Mouse (Mus musculus): ENCODE results near the gene Rgs10. TPM values are rescaled to one million over a fixed set of nuclear protein-coding genes. Genes with fewer than 3 reads are reported as not detected.

Rgs10 gene
- polyA plus RNA-seq, 1 experiment from 2014 or later, result 26.1 TPM

DNA sequence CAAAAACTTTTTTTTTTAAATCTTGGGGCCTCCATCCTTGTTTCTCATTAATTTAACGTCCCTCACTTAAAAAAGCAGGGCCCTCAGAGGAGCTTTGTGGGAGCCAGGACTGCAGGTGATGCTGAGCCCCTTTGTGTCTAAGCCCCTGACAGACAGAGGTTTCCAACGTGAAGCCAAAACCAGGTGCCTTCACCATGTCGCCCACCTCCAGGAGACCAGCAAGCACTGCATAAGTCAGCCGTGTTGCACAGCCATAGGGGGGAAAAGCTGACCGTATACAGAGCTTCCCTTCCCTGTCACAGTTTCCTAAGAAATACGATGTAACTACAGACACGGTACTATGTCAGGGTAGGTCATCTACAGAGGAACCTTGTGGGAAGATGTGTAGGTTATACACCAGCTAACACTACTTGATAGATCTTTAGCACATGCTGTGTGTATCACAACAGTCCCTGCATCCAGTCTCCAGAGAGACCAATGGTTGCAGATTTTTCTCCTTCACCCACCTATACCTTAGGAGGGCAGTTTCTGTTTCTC, 35.3 kb downstream of the Rgs10 start:
- no peaks in the 10 kb centered on the region for H3K36me3 ChIP-seq
- 85% methylated on average over 7 of the region's 7 CpGs for WGBS
- H3K9me3 ChIP-seq, result no peaks in the 10 kb centered on the region
- H3K4me3 ChIP-seq (replicated peaks), result no peak overlapping the region
- no peaks in the 10 kb centered on the region for H3K27me3 ChIP-seq
- no peak overlapping the region for H3K4me2 ChIP-seq (replicated peaks)
- no peak overlapping the region for H3K9ac ChIP-seq (replicated peaks)
- 0 out of 2 replicates have a peak, but pooled peaks cover 2% of the 10 kb centered on the region for H3K4me1 ChIP-seq (replicated peaks)
- no peak for ATAC-seq
- no peak overlapping the region for H3K27ac ChIP-seq

DNA sequence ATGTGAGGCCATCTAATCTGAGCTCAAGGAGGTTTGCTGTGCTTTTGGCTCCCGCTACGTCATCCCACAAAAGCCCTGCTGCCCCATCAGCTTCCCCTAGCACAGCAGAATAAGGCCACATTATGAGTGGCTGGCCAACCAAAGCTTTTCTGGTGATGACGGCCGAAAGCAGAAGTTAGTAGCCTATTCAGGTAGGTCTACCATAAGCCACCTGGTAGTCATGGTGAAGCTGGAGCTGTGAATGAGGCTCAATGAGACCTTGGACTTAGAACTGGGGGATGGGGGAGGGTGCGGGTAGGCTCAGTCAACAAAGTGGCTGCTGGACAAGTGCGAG, 36.1 kb downstream of the Rgs10 start:
- no peak overlapping the region for H3K4me3 ChIP-seq (replicated peaks)
- H3K27ac ChIP-seq, result no peak overlapping the region
- H3K36me3 ChIP-seq, result no peaks in the 10 kb centered on the region
- no peaks in the 10 kb centered on the region for H3K9me3 ChIP-seq
- H3K4me1 ChIP-seq (replicated peaks), result 0 out of 2 replicates have a peak, but pooled peaks cover 2% of the 10 kb centered on the region
- no peaks in the 10 kb centered on the region for H3K27me3 ChIP-seq
- WGBS, result 96% methylated on average over 6 of the region's 6 CpGs
- no peak for ATAC-seq
- no peak overlapping the region for H3K9ac ChIP-seq (replicated peaks)
- no peak overlapping the region for H3K4me2 ChIP-seq (replicated peaks)

DNA sequence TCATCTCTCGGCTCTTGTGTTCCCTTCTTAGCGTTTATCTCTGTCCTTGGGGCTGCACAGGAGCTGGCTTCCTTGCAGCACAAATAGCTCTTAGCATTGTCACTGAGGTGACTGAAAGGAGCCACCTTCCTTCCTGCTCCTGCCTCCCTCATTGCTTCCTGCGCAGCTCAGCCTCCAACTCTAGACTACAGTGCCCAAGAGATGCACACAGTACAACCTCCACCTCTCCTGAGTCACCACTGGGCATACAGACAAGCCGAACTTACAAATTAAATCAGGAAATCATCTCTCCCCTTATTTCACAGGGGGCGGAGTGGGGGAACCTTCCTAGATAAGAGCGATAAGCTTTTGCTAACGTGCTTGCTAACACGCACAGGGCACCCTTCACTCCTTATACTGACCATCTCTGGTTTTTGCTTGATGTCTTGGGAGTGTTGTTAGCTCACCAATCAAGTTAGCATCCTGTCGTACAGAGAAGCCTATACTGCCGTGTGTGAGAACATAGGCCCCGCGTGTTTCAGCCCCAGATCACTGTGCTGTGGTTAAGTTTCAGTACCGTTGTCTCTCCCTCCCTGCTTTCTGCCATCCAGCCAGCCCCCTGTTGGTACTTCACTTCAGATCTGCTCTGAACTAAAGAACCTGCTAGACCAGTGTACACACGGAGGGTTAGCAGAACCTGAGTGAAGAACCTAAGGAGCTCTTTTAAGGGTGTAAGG, 36.6 kb downstream of the Rgs10 start:
- no peak for ATAC-seq
- H3K4me3 ChIP-seq (replicated peaks), result no peak overlapping the region
- H3K9me3 ChIP-seq, result no peaks in the 10 kb centered on the region
- WGBS, result 87% methylated on average over 14 of the region's 14 CpGs
- no peak overlapping the region for H3K9ac ChIP-seq (replicated peaks)
- no peaks in the 10 kb centered on the region for H3K36me3 ChIP-seq
- H3K27me3 ChIP-seq, result no peaks in the 10 kb centered on the region
- no peak overlapping the region for H3K27ac ChIP-seq
- H3K4me1 ChIP-seq (replicated peaks), result 0 out of 2 replicates have a peak, but pooled peaks cover 2% of the 10 kb centered on the region
- no peak overlapping the region for H3K4me2 ChIP-seq (replicated peaks)

DNA sequence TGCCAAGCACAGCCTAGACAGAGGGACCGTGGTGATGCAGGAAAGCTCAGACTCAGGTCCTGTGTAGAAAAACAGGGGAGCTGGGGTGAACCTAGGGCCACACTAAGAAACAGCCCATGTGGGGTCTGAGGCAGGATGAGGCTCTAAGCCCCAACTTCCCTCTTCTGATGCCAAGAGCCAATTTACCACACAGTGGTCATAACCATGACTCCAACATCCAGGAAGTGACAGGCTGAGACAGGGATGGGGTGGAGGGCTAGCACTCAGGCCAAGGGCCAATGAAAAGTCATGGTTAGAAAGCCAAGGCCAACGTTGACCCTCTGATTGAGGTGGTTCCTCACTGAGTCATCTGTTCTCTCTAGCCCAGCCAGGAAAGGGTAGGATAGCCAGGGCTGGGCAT, 37.6 kb downstream of the Rgs10 start:
- 0 out of 2 replicates have a peak, but pooled peaks cover 2% of the 10 kb centered on the region for H3K4me1 ChIP-seq (replicated peaks)
- no peaks in the 10 kb centered on the region for H3K27me3 ChIP-seq
- no peak overlapping the region for H3K9ac ChIP-seq (replicated peaks)
- ATAC-seq, result no peak
- H3K4me3 ChIP-seq (replicated peaks), result no peak overlapping the region
- H3K9me3 ChIP-seq, result no peaks in the 10 kb centered on the region
- no peak overlapping the region for H3K4me2 ChIP-seq (replicated peaks)
- H3K27ac ChIP-seq, result no peak overlapping the region
- H3K36me3 ChIP-seq, result no peaks in the 10 kb centered on the region
- 85% methylated on average over 2 of the region's 2 CpGs for WGBS

DNA sequence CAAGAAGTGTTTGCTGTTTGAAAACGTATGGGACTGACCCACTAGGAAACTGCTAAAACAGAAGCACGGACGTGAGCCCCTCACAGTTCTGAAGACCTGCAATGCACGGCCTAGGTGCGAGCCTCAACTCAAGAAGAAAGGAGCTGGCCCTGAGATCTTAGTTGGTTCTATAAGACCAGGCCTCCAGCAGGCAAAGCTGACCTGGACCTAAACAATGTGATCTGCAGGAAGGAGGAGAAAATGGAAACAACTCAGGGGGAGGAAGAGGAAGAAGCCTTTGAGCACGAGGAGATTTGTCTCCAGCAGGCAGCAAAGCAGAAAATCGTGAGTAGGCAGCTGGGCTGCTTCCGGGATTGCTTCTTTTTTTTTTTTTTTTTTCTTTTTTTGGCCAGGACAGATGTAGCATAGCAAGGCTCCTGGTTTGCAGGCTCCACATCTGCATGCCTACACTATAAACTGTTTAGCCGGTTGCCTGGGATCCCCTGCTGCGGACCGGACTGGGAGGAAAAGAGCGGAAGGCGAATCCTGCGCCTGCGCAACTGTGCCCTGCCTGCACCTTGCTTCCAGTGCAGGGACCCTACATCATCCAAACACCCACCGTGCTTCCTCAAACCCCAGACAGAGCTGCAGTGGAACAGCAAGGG, 39.3 kb downstream of the Rgs10 start:
- Histone ChIP-seq H3K27me3 (no peaks in the 10 kb centered on the region), H3K9me3 (no peaks in the 10 kb centered on the region), H3K36me3 (no peaks in the 10 kb centered on the region), H3K4me3 (replicated peaks) (no peak overlapping the region), H3K4me2 (replicated peaks) (no peak overlapping the region; the same call in 1 of the 2 replicates), H3K9ac (replicated peaks) (no peak overlapping the region), H3K4me1 (replicated peaks) (0 out of 2 replicates have a peak, but pooled peaks cover 2% of the 10 kb centered on the region), H3K27ac (no peak overlapping the region)
- ATAC-seq, result no peak
- WGBS, result 65% methylated on average over 16 of the region's 16 CpGs

DNA sequence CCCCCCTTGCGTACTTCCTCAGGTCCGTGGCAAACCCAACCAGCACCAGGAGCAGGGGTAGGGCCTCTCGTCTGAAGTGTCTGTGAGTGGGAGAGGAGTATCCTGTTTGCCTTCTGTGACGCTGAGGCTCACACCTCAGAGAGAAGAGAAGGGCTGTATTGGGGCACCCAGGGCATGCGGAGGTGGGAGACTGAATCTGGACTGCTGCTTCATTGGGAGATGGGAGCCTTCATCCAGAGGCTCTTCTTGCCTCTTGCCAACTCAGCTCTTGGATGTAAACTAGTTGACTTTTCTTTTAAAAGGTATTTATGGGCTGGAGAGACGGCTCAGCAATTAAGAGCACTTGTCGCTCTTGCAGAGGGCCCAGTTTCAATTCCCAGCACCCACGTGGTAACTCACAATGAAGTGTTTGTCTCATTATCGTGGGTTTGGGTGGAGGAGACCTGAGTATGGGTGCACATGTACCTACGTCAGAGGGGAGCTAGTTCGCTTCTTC, 42.3 kb downstream of the Rgs10 start:
- Histone ChIP-seq H3K4me3 (replicated peaks) (no peak overlapping the region), H3K36me3 (0 out of 2 replicates have a peak, but pooled peaks cover 3% of the 10 kb centered on the region), H3K4me1 (replicated peaks) (0 out of 2 replicates have a peak, but pooled peaks cover 2% of the 10 kb centered on the region), H3K4me2 (replicated peaks) (no peak overlapping the region), H3K9ac (replicated peaks) (no peak overlapping the region), H3K27ac (no peak overlapping the region), H3K9me3 (no peaks in the 10 kb centered on the region; the same call in 1 of the 2 replicates), H3K27me3 (no peaks in the 10 kb centered on the region)
- no peak for ATAC-seq
- WGBS, result 90% methylated on average over 11 of the region's 11 CpGs

DNA sequence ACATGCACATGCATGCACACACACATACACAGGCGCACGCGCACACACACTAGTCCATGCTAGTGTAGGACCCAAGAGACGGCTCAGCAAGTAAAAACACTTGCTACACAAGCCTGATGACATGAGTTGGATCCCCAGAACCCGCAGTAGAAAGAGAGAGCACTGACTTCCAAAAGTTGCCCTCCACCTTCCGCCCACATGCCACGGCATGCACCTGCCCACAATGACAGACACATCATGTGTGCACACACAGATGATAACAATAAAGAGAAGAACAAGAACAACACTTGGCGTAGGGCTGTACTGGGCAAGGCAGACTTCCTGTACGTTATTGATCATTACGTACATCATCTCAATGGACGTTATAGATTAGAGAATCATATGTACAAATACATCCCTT, 44.4 kb downstream of the Rgs10 start:
- H3K27me3 ChIP-seq, result no peaks in the 10 kb centered on the region
- no peak overlapping the region for H3K4me3 ChIP-seq (replicated peaks)
- no peaks in the 10 kb centered on the region; the same call in 1 of the 2 replicates for H3K9me3 ChIP-seq
- no peak overlapping the region for H3K4me2 ChIP-seq (replicated peaks)
- ATAC-seq, result no peak
- WGBS, result 92% methylated on average over 11 of the region's 11 CpGs
- H3K4me1 ChIP-seq (replicated peaks), result no peaks in the 10 kb centered on the region
- H3K9ac ChIP-seq (replicated peaks), result no peak overlapping the region
- no peak overlapping the region for H3K27ac ChIP-seq
- H3K36me3 ChIP-seq, result 0 out of 2 replicates have a peak, but pooled peaks cover 3% of the 10 kb centered on the region

DNA sequence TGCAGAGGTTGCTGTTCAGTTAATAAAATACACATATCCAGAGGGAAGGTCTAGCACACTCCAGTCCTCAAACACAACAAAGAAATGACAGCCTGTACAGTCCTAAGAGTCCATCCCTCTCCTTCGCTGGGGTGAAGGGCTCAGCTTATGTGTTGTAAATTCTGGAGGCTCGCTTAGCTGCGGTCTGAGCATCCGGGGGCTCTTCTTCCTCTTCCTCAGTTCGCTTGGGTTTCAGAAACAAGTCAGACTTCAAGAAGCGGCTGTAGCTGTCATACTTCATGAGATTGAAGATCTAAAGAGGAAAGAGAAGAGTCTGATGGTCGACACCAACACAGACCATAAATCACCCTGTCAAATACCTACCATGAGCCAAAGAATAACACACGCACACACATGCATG, 44.8 kb downstream of the Rgs10 start:
- H3K4me3 ChIP-seq (replicated peaks), result no peak overlapping the region
- H3K27me3 ChIP-seq, result no peaks in the 10 kb centered on the region
- H3K9me3 ChIP-seq, result no peaks in the 10 kb centered on the region; the same call in 1 of the 2 replicates
- no peak overlapping the region for H3K9ac ChIP-seq (replicated peaks)
- H3K27ac ChIP-seq, result no peak overlapping the region
- no peak for ATAC-seq
- no peaks in the 10 kb centered on the region for H3K4me1 ChIP-seq (replicated peaks)
- WGBS, result 92% methylated on average over 8 of the region's 8 CpGs
- H3K36me3 ChIP-seq, result 0 out of 2 replicates have a peak, but pooled peaks cover 3% of the 10 kb centered on the region
- H3K4me2 ChIP-seq (replicated peaks), result no peak overlapping the region

DNA sequence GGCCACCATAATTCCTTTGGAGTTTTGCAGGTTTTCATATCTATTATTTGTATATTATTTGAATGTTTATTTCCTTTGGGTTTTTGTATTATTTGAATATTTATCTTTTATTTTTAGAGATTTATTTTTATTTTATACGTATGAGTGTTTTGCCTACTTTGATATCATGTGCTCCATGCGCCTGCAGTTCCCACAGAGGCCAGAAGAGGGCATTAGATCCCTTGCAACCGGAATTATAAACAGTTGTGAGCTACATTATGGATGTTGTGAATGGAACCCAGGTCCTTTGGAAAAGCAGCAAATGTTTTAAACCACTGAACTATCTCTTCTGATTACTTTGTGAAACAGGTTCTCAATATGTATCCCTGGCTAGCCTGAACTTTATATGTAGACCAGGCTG, 46.2 kb downstream of the Rgs10 start:
- Histone ChIP-seq H3K4me2 (replicated peaks) (no peak overlapping the region), H3K9ac (replicated peaks) (no peak overlapping the region), H3K4me3 (replicated peaks) (no peak overlapping the region), H3K9me3 (no peaks in the 10 kb centered on the region; the same call in 1 of the 2 replicates), H3K4me1 (replicated peaks) (no peaks in the 10 kb centered on the region), H3K36me3 (0 out of 2 replicates have a peak, but pooled peaks cover 3% of the 10 kb centered on the region), H3K27ac (no peak overlapping the region), H3K27me3 (no peaks in the 10 kb centered on the region)
- ATAC-seq, result no peak
- 57% methylated on average over 3 of the region's 3 CpGs for WGBS

DNA sequence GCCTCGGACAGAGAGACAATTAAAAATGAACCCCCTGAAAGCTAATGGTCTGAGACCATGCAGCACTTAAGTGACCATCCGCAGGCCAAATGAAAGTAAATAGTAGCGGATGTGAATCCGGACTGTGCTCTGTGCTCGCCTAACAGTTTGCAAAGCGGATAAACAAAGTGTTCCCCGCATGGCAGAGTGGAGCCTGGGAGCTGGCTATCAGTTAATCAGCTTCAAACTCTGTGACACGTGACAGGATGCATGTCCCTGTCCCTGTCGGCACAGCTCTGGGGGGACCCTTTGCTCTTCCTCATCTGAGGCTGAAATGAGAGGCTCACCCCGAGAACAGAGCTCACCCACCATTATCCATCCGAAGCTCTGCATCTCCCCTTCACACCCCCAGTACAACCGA, 49.2 kb downstream of the Rgs10 start:
- Histone ChIP-seq H3K27ac (no peak overlapping the region), H3K9ac (replicated peaks) (no peak overlapping the region), H3K4me1 (replicated peaks) (no peaks in the 10 kb centered on the region), H3K27me3 (no peaks in the 10 kb centered on the region), H3K36me3 (0 out of 2 replicates have a peak, but pooled peaks cover 3% of the 10 kb centered on the region), H3K9me3 (no peaks in the 10 kb centered on the region; the same call in 1 of the 2 replicates), H3K4me2 (replicated peaks) (no peak overlapping the region), H3K4me3 (replicated peaks) (no peak overlapping the region)
- 81% methylated on average over 12 of the region's 12 CpGs for WGBS
- ATAC-seq, result no peak

DNA sequence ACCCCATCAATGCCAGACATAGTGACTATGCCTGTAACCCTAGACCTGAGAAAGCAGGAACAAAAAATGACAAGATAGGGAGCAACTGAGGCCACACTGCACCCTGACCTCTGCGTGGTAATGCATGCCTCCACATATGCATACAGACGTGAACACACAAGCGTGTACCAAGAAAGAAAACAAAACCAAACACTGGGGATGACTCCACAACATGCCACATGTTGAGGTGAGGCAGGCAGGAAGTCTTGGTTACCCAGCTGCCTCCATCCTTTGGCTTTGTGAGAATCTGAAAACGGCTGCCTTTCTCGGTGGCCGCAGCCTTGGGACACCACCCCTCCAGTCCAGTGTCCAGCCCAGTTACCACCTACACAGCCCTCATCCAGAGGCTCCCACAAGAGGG, 49.7 kb downstream of the Rgs10 start:
- Histone ChIP-seq H3K27ac (no peak overlapping the region), H3K4me1 (replicated peaks) (no peaks in the 10 kb centered on the region)
- ATAC-seq, result no peak

DNA sequence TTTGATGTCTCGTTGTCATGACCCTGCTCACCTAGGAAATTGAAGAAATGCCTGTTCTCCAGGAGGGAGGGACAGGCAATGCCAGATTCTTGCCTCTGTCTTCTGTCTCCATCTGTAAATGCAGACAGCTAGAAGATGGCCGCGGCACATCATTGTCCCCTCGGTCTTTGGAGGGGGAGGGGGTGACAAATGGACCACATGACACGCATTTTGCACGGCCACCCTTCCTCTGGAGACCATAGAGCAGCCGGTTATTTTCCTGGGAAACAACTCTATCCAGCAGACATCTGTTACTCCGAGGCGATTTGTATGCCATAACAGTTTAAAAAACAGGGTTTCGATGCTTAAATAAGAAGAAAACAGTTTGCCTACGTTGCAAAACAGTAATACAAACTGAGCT, 51.9 kb downstream of the Rgs10 start:
- no peak overlapping the region for H3K4me3 ChIP-seq (replicated peaks)
- H3K4me2 ChIP-seq (replicated peaks), result no peak overlapping the region
- H3K9ac ChIP-seq (replicated peaks), result no peak overlapping the region
- no peaks in the 10 kb centered on the region for H3K4me1 ChIP-seq (replicated peaks)
- H3K36me3 ChIP-seq, result no peaks in the 10 kb centered on the region
- no peak for ATAC-seq
- H3K9me3 ChIP-seq, result no peaks in the 10 kb centered on the region
- WGBS, result 84% methylated on average over 11 of the region's 11 CpGs
- H3K27ac ChIP-seq, result no peak overlapping the region
- no peaks in the 10 kb centered on the region for H3K27me3 ChIP-seq

More for the DNA sequence above, 49.7 kb downstream of the Rgs10 start:
- Histone ChIP-seq H3K4me2 (replicated peaks) (no peak overlapping the region), H3K4me3 (replicated peaks) (no peak overlapping the region), H3K27me3 (no peaks in the 10 kb centered on the region), H3K9ac (replicated peaks) (no peak overlapping the region), H3K36me3 (0 out of 2 replicates have a peak, but pooled peaks cover 3% of the 10 kb centered on the region), H3K9me3 (no peaks in the 10 kb centered on the region; the same call in 1 of the 2 replicates)
- WGBS, result 87% methylated on average over 6 of the region's 6 CpGs

All from midbrain, embryonic 13.5 days (tissue).